Mouse (Mus musculus) stomach, embryonic 16.5 days (tissue): ENCODE results near the gene Psma7. TPM values are rescaled to one million over a fixed set of nuclear protein-coding genes. Genes with fewer than 3 reads are reported as not detected.
A peak's percentile ranks its signal among the peaks of the same experiment; 100 is the strongest.

Experiments
- ATAC-seq: fragments of 200-750 bp; cut with Nextera tagmentation; 2 replicates; pipeline ENCODE4 v1.8.0; 2017; ENCODE audit warnings: moderate number of reproducible peaks, moderate TSS enrichment; ENCODE audit not compliant: insufficient read depth, low FRiP score
- H3K27ac ChIP-seq: fragments of 300-500 bp; sonication (generic); 2 replicates; pipeline ENCODE4 v1.5.1; 2014; ENCODE audit warnings: low read length
- H3K27me3 ChIP-seq: fragments of 300-500 bp; sonication (generic); 2 replicates; pipeline ENCODE4 v1.6.1; 2014; ENCODE audit warnings: low read length, control low read depth, mixed read lengths; ENCODE audit not compliant: control insufficient read depth, insufficient read depth
- H3K36me3 ChIP-seq: fragments of 300-500 bp; sonication (generic); 2 replicates; pipeline ENCODE4 v1.6.1; 2014; ENCODE audit warnings: low read length; ENCODE audit not compliant: control insufficient read depth, insufficient read depth
- H3K4me1 ChIP-seq: fragments of 300-500 bp; sonication (generic); 2 replicates; pipeline ENCODE4 v1.6.1; 2014; ENCODE audit warnings: low read length, control low read depth, mixed read lengths; ENCODE audit not compliant: control insufficient read depth, insufficient read depth
- H3K4me2 ChIP-seq: fragments of 300-500 bp; sonication (generic); 2 replicates; pipeline ENCODE4 v1.6.1; 2014; ENCODE audit warnings: low read depth, low read length, mixed read lengths
- H3K4me3 ChIP-seq: fragments of 300-500 bp; sonication (generic); replicated peaks from 2 replicates; pipeline ENCODE4 v1.5.1; 2014; ENCODE audit warnings: mild to moderate bottlenecking, low read length
- H3K9ac ChIP-seq: fragments of 300-500 bp; sonication (generic); 2 replicates; pipeline ENCODE4 v1.6.1; 2014; ENCODE audit warnings: low read length
- H3K9me3 ChIP-seq: fragments of 300-500 bp; sonication (generic); replicated peaks from 2 replicates; pipeline ENCODE4 v1.6.1; 2016; ENCODE audit warnings: low read length, control low read depth; ENCODE audit not compliant: control insufficient read depth
- whole genome bisulfite sequencing: fragments of 180-500 bp; shearing (Covaris S2); extraction: QIAGEN DNeasy Blood & Tissue Kit; methylation state at CpG from one replicate; pipeline ENCODE4 v1.1.7; 2014; 5-methylcytosine and 5-hydroxymethylcytosine counted together
- polyA plus RNA-seq: library from polyadenylated mRNA; unstranded; fragments of >200 nt; fragmentation: Nextera tagmentation; extraction: Ambion mirVana; gene quantifications from 2 replicates; pipeline ENCODE4 v1.2.1, GENCODE M21; 2015

Gene Psma7
- polyA plus RNA-seq, result 471 and 493 TPM in 2 replicates

- peak; percentile 96 for ATAC-seq
- no peaks in the 10 kb centered on the region for H3K27me3 ChIP-seq
- H3K4me2 ChIP-seq, result peak within 1 kb of the TSS; percentile 89
- under 1% methylated on average over 78 of the region's 78 CpGs for WGBS
- H3K9ac ChIP-seq, result peak within 1 kb of the TSS; percentile 92
- H3K36me3 ChIP-seq, result no peaks in the 10 kb centered on the region; the same call in 1 of the 2 replicates
- peaks cover 20% of the 10 kb centered on the region for H3K4me1 ChIP-seq
- peak within 1 kb of the TSS; percentile 99 for H3K4me3 ChIP-seq
- H3K27ac ChIP-seq, result peak within 1 kb of the TSS; percentile 92
- no peaks in the 10 kb centered on the region for H3K9me3 ChIP-seq
Measured at GRCm38 (mm10) chr2:180042256-180042857, at the start of gene Psma7, which contains the start of gene Ss18l1. TSS of gene Psma7 (minus strand) at chr2:180042433. TSS of gene Ss18l1 (plus strand) at chr2:180042509.

- 51% methylated on average over 11 of the region's 11 CpGs for WGBS
- no peaks in the 10 kb centered on the region for H3K36me3 ChIP-seq
- H3K4me2 ChIP-seq, result no peak overlapping the region
- no peak overlapping the region for H3K4me3 ChIP-seq
- H3K27ac ChIP-seq, result no peak overlapping the region
- H3K9me3 ChIP-seq, result no peaks in the 10 kb centered on the region
- H3K9ac ChIP-seq, result no peak overlapping the region
- no peaks in the 10 kb centered on the region for H3K4me1 ChIP-seq
- no peak for ATAC-seq
- no peaks in the 10 kb centered on the region for H3K27me3 ChIP-seq
Measured at GRCm38 (mm10) chr2:180090285-180090684, 48.1 kb upstream of the Psma7 start.

GRCm38 (mm10) chr2:180087472-180087871 is 45.2 kb upstream of the Psma7 start:
- no peak for ATAC-seq
- WGBS, result 93% methylated on average over 4 of the region's 4 CpGs
- H3K36me3 ChIP-seq, result no peaks in the 10 kb centered on the region

GRCm38 (mm10) chr2:180086637-180087027 is 44.4 kb upstream of the Psma7 start:
- no peak overlapping the region for H3K4me3 ChIP-seq
- WGBS, result 83% methylated on average over 5 of the region's 5 CpGs

More at GRCm38 (mm10) chr2:180087472-180087871, 45.2 kb upstream of the Psma7 start:
- no peaks in the 10 kb centered on the region for H3K4me1 ChIP-seq
- no peak overlapping the region for H3K4me3 ChIP-seq
- H3K9ac ChIP-seq, result no peak overlapping the region
- no peaks in the 10 kb centered on the region for H3K27me3 ChIP-seq
- H3K9me3 ChIP-seq, result no peaks in the 10 kb centered on the region
- H3K4me2 ChIP-seq, result no peak overlapping the region
- no peak overlapping the region for H3K27ac ChIP-seq

GRCm38 (mm10) chr2:180085926-180086636 is 43.8 kb upstream of the Psma7 start:
- Histone ChIP-seq H3K27me3 (no peaks in the 10 kb centered on the region), H3K4me2 (no peak overlapping the region), H3K36me3 (no peaks in the 10 kb centered on the region), H3K4me3 (no peak overlapping the region), H3K4me1 (no peaks in the 10 kb centered on the region), H3K9ac (no peak overlapping the region), H3K27ac (no peak overlapping the region), H3K9me3 (no peaks in the 10 kb centered on the region)
- 72% methylated on average over 16 of the region's 16 CpGs for WGBS
- ATAC-seq, result no peak

More at GRCm38 (mm10) chr2:180086637-180087027, 44.4 kb upstream of the Psma7 start:
- Histone ChIP-seq H3K27me3 (no peaks in the 10 kb centered on the region), H3K9ac (no peak overlapping the region), H3K9me3 (no peaks in the 10 kb centered on the region), H3K4me2 (no peak overlapping the region), H3K4me1 (no peaks in the 10 kb centered on the region), H3K36me3 (no peaks in the 10 kb centered on the region), H3K27ac (no peak overlapping the region)
- no peak for ATAC-seq

- H3K27ac ChIP-seq, result no peak overlapping the region
- H3K36me3 ChIP-seq, result no peaks in the 10 kb centered on the region
- H3K4me2 ChIP-seq, result no peak overlapping the region
- ATAC-seq, result no peak
- H3K4me1 ChIP-seq, result no peaks in the 10 kb centered on the region; the same call in 1 of the 2 replicates
- H3K9me3 ChIP-seq, result no peaks in the 10 kb centered on the region
- H3K9ac ChIP-seq, result no peak overlapping the region
- WGBS, result 27% methylated on average over 3 of the region's 3 CpGs
- no peaks in the 10 kb centered on the region for H3K27me3 ChIP-seq
- H3K4me3 ChIP-seq, result no peak overlapping the region
Measured at GRCm38 (mm10) chr2:180084565-180084964, 42.3 kb upstream of the Psma7 start.

- Histone ChIP-seq H3K27me3 (no peaks in the 10 kb centered on the region), H3K27ac (no peak overlapping the region), H3K9ac (no peak overlapping the region), H3K9me3 (no peaks in the 10 kb centered on the region), H3K4me3 (no peak overlapping the region), H3K36me3 (no peaks in the 10 kb centered on the region), H3K4me1 (no peaks in the 10 kb centered on the region; the same call in 1 of the 2 replicates), H3K4me2 (no peak overlapping the region)
- 90% methylated on average over 10 of the region's 10 CpGs for WGBS
- no peak for ATAC-seq
Measured at GRCm38 (mm10) chr2:180083063-180083462, 40.8 kb upstream of the Psma7 start.

- H3K36me3 ChIP-seq, result no peaks in the 10 kb centered on the region
- no peak overlapping the region for H3K9ac ChIP-seq
- H3K4me2 ChIP-seq, result no peak overlapping the region
- H3K4me1 ChIP-seq, result no peaks in the 10 kb centered on the region; the same call in 1 of the 2 replicates
- H3K9me3 ChIP-seq, result no peaks in the 10 kb centered on the region
- no peak overlapping the region for H3K27ac ChIP-seq
- 72% methylated on average over 8 of the region's 8 CpGs for WGBS
- ATAC-seq, result no peak
- H3K4me3 ChIP-seq, result no peak overlapping the region
- H3K27me3 ChIP-seq, result no peaks in the 10 kb centered on the region
Measured at GRCm38 (mm10) chr2:180080680-180081079, 38.4 kb upstream of the Psma7 start.

- no peak for ATAC-seq
- Histone ChIP-seq H3K9ac (no peak overlapping the region), H3K27ac (no peak overlapping the region), H3K4me2 (no peak overlapping the region), H3K4me1 (no peaks in the 10 kb centered on the region; the same call in 1 of the 2 replicates), H3K9me3 (no peaks in the 10 kb centered on the region), H3K4me3 (no peak overlapping the region), H3K27me3 (no peaks in the 10 kb centered on the region), H3K36me3 (no peaks in the 10 kb centered on the region)
- 58% methylated on average over 3 of the region's 3 CpGs for WGBS
Measured at GRCm38 (mm10) chr2:180077622-180078021, 35.4 kb upstream of the Psma7 start.
